17 mouse cellular contexts compared by ENCODE assay signal in genomic region chr13:41343163-41343886, GRCm38 (mm10).
DNase-seq lines count a peak whose midpoint lies in the region; ATAC-seq and TF ChIP-seq lines count a peak whose summit lies in the region.
"Had no signal": no experiment of that assay in that cellular context is flagged by ENCODE, and none has a peak within 500 bp of the region (broad histone marks: within the 10 kb centered on the region; RNA-seq: fewer than 3 reads in every experiment).

No protein-coding gene starts in this region.

- WGBS in heart, embryonic 10.5 days = 14% methylated on average over 3 of the region's 3 CpGs
- 36% methylated on average over 3 of the region's 3 CpGs for WGBS in intestine, embryonic 14.5 days
- 29% methylated on average over 3 of the region's 3 CpGs for WGBS in kidney, postnatal 0 days

- TF ChIP-seq CTCF in kidney, postnatal 0 days (IDR thresholded peaks at IDR 0.05; ENCODE audit: low read depth) = peak; percentile 23; the same call in 1 of the 2 replicates

- H3K4me2 ChIP-seq in intestine, embryonic 14.5 days (ENCODE audit: low read length) = peak overlapping the region; percentile 20
- no peak overlapping the region for H3K4me2 ChIP-seq in kidney, postnatal 0 days (ENCODE audit: low read length)
- H3K4me2 ChIP-seq: embryonic facial prominence, embryonic 12.5 days; forebrain, embryonic 15.5 days; hindbrain, embryonic 14.5 days had no signal

- peak; percentile 64 for ATAC-seq in intestine, embryonic 14.5 days (replicated peaks; ENCODE audit: low FRiP score, low TSS enrichment, low read depth)
- peak; percentile 84 for ATAC-seq in kidney, postnatal 0 days (replicated peaks; ENCODE audit: low FRiP score, low read depth)
- peak; percentile 73 for ATAC-seq in megakaryocyte, adult 5-6 weeks (ENCODE audit: poor library complexity, severe bottlenecking)
- ATAC-seq in activated CD4-positive, CD25-positive, alpha-beta regulatory T cell, adult 4 months = no peak
- ATAC-seq: forebrain, embryonic 15.5 days had no signal

- no peaks in the 10 kb centered on the region for H3K27me3 ChIP-seq in heart, embryonic 10.5 days (ENCODE audit: insufficient read depth, poor library complexity, severe bottlenecking)
- H3K27me3 ChIP-seq in intestine, embryonic 14.5 days (replicated peaks; ENCODE audit: control insufficient read depth, insufficient read depth, low read length) = no peaks in the 10 kb centered on the region
- no peaks in the 10 kb centered on the region for H3K27me3 ChIP-seq in kidney, postnatal 0 days (ENCODE audit: insufficient read depth, low read length)
- H3K27me3 ChIP-seq: embryonic facial prominence, embryonic 12.5 days; forebrain, embryonic 15.5 days had no signal

- H3K9ac ChIP-seq in intestine, embryonic 14.5 days (ENCODE audit: low read length) = no peak overlapping the region
- H3K9ac ChIP-seq in kidney, postnatal 0 days (ENCODE audit: low read depth, low read length) = no peak overlapping the region
- H3K9ac ChIP-seq: embryonic facial prominence, embryonic 12.5 days; forebrain, embryonic 15.5 days; hindbrain, embryonic 14.5 days had no signal

- DNase-seq in heart, embryonic 10.5 days (ENCODE audit: low spot score) = no peak
- no peak for DNase-seq in heart, postnatal 4 days
- no peak for DNase-seq in intestine, embryonic 14.5 days (ENCODE audit: low spot score)
- peak; percentile 80 for DNase-seq in kidney, postnatal 0 days (ENCODE audit: low spot score)
- DNase-seq in testis, postnatal 14 days (ENCODE audit: low spot score) = no peak
- DNase-seq in layer of hippocampus, postnatal 10 days (ENCODE audit: low spot score in 2 of 2) = no peak
- DNase-seq: cerebellum, adult 9-10 months; layer of hippocampus, adult 9-11 months; left cerebral cortex, postnatal 4 days; right cerebral cortex, postnatal 4 days; thymus, adult 2 months had no signal

- peaks cover 65% of the 10 kb centered on the region for H3K4me1 ChIP-seq in heart, embryonic 10.5 days
- H3K4me1 ChIP-seq in intestine, embryonic 14.5 days (replicated peaks; ENCODE audit: control insufficient read depth, insufficient read depth, low read length) = peaks cover 20% of the 10 kb centered on the region; the same call in 1 of the 2 replicates
- H3K4me1 ChIP-seq in kidney, postnatal 0 days (replicated peaks; ENCODE audit: insufficient read depth, low read length) = peaks cover 60% of the 10 kb centered on the region

- no peak overlapping the region for H3K4me3 ChIP-seq in heart, embryonic 10.5 days
- no peak overlapping the region for H3K4me3 ChIP-seq in intestine, embryonic 14.5 days (ENCODE audit: low read depth, low read length)
- no peak overlapping the region for H3K4me3 ChIP-seq in kidney, postnatal 0 days (replicated peaks; ENCODE audit: low read depth, low read length)
- H3K4me3 ChIP-seq: embryonic facial prominence, embryonic 12.5 days; forebrain, embryonic 15.5 days had no signal

- peaks cover 6% of the 10 kb centered on the region for H3K36me3 ChIP-seq in heart, embryonic 10.5 days
- H3K36me3 ChIP-seq in intestine, embryonic 14.5 days (ENCODE audit: control insufficient read depth, insufficient read depth, low read length) = peaks cover 6% of the 10 kb centered on the region
- H3K36me3 ChIP-seq in kidney, postnatal 0 days (ENCODE audit: insufficient read depth, low read length) = peaks cover 8% of the 10 kb centered on the region
- H3K36me3 ChIP-seq: forebrain, embryonic 15.5 days had no signal

- peak overlapping the region; percentile 16; the same call in 1 of the 2 replicates for H3K27ac ChIP-seq in heart, embryonic 10.5 days
- H3K27ac ChIP-seq in intestine, embryonic 14.5 days (ENCODE audit: low read depth) = peak overlapping the region; percentile 27; the same call in 1 of the 2 replicates
- H3K27ac ChIP-seq in kidney, postnatal 0 days = peak overlapping the region; percentile 78
- H3K27ac ChIP-seq: embryonic facial prominence, embryonic 12.5 days; forebrain, embryonic 15.5 days; hindbrain, embryonic 14.5 days; macrophage had no signal

- H3K9me3 ChIP-seq in heart, embryonic 10.5 days = no peaks in the 10 kb centered on the region
- no peaks in the 10 kb centered on the region for H3K9me3 ChIP-seq in intestine, embryonic 14.5 days (ENCODE audit: control insufficient read depth, low read length)
- no peaks in the 10 kb centered on the region for H3K9me3 ChIP-seq in kidney, postnatal 0 days (replicated peaks; ENCODE audit: low read length)
- H3K9me3 ChIP-seq: embryonic facial prominence, embryonic 12.5 days; forebrain, embryonic 15.5 days had no signal

Comparison
In these comparisons a context has a peak if more than half of its experiments do, and no peak if none do; other contexts are left out.
1. H3K27ac ChIP-seq: peak in every context shown above with its lines; median percentile 78 in kidney, postnatal 0 days; 27 in intestine, embryonic 14.5 days; 16 in heart, embryonic 10.5 days.